Mouse (Mus musculus): ENCODE measurements around the gene Cabp2.

DNA sequence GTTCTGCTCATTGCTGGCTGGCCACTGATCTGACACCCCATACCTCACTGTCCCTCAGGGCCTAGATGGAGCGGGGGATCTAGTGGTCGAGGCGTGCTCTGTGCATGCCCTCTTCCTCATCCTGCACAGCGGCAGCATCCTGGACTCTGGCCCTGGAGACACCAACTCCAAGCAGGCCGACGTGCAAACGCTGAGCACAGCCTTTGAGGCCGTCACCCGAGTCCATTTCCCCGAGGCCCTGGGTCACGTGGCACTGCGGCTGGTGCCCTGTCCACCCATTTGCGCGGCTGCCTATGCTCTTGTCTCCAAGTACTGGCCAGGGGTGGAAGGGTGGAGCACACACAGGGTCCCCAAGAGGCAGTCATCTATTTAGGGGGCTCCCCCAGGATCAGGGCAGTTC is 25.3 kb downstream of the Cabp2 start:
- TF ChIP-seq CTCF (IDR thresholded peaks at IDR 0.05; ENCODE audit: extremely low read depth, insufficient read depth, low read length), result no peak
- no peak for TF ChIP-seq POLR2A (IDR thresholded peaks at IDR 0.05; ENCODE audit: extremely low read depth, insufficient read depth, low read length)
